Mouse (Mus musculus): ENCODE results near the gene Gm17428.
"Not testable (repeated sequence)": the region's sequence is repeated elsewhere in the genome, so short reads cannot be mapped to it uniquely, and the experiment has no call there.

The Gm17428 gene

DNA sequence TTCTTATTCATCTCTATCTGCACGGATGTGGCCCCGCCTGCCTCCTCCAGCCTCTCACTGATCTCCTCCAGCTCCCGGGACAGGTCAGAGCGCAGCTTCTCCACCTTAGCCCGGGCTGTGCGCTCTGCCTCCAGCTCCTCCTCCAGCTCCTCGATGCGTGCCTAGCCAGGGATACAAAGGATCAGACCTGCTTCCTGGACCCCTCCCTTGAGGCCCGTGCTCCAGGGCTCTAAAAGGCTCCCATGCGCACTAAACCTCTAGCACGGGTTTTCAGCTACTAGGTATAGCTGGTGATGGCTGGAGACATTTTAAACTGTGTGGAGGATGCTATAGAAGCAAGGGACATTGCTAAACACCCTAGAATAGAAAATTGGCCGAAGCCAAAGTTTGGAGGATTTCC is 26.2 kb upstream of the Gm17428 start:
- no peak for DNase-seq (ENCODE audit: extremely low read depth, low read depth, low spot score)

DNA sequence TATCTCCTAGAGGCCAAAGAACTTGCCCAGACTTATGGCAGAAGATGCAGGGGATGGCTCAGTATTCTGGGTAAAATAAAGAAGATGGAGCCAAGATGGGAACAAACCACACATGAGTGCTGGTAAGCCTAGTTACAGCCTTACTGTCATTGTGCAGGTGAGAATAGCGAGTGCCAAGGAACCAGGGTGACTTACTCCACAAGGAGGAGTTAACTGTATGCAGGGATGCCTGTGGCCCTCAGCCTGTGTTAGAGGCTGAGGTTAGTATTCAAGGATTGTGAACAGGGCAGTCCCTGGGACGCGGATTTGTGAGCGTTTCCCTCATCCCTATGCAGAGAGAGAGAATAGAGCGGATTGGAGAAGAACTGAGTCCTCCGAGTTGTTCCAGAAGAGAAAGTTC is 25.1 kb upstream of the Gm17428 start:
- no peak for DNase-seq (ENCODE audit: extremely low read depth, low read depth, low spot score)

DNA sequence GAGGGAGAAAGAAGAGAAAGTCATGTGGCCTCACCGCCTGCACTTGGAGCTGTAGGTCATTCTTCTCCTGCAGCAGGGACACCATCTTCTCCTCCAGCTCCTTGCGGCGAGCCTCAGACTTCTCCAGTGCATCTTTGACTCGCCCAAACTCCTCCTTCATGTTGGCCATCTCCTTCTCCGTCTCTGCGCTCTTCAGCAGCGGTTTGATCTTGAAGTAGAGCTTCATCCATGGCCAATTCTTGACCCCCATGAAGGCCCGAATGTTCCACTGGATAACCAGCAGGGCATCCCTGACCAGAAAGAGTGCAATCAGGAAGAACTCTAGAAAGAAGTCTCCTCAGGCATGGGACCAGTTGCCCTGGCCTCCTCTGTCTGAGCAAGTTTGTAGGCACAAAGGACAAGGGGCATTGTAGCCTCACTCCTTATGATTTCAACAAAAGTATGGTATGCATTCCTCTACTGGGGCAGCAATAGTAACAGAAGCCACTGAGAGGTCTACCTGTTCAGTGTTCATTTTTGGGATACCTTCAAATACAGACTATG is 23.0 kb upstream of the Gm17428 start:
- no peak for DNase-seq (ENCODE audit: extremely low read depth, low read depth, low spot score)

DNA sequence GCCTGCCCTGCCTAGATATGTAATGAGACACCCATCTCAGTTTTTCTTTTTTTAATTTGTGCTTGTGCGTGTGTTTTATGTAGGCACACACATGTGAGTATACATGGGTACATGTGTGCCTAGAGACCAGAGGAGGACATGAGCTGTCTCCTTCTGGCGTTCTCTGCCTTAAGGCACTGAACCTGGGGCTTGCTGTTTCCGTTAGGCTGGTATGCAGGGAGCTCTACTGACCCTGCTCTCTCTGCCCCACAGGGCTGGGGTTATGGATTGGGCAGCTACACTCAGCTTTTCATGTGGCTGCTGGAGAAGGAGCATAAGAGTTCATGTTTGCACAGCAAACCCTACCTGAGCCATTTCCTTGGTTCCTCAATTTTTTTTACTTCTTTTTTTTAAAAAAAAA is 22.3 kb upstream of the Gm17428 start:
- no peak for DNase-seq (ENCODE audit: extremely low read depth, low read depth, low spot score)

DNA sequence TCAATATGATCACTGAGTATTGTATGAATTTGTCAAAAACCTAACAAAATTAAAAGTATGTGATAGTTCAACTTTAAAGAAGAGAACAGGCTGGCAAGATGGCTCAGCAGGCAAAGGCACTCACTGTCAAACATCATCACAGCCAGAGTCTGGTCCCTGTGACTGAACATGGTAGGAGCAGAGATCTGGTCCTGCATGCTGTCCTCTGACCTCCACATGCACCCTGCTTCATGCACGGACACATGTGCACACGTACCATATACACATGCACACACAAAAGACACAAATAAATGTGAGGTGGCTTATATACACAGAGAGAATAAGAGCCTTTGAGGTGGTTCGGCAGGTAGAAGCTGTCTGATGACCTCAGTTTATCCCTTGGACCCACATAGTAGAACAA is 21.3 kb upstream of the Gm17428 start:
- DNase-seq (ENCODE audit: extremely low read depth, low read depth, low spot score) = no peak

DNA sequence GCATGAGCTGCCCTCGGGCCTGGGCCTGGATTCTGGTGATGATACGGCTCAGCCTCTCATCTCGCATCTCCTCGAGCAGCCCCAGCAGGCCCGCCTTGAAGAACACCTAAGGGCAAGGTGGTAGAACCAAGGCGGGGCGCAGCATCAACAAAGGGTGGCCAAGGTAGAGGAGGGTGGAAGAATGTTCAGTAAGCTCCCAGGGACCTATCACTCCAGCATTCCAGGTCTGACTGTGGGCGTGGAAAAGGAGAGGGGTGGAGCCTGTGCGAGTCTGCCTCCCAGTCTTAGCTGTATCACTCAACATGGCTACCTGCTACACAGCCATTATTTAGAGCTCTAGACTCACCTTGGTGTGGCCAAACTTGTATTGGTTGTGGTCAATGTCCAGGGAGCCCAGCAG is 20.2 kb upstream of the Gm17428 start:
- DNase-seq (ENCODE audit: extremely low read depth, low read depth, low spot score) = no peak

DNA sequence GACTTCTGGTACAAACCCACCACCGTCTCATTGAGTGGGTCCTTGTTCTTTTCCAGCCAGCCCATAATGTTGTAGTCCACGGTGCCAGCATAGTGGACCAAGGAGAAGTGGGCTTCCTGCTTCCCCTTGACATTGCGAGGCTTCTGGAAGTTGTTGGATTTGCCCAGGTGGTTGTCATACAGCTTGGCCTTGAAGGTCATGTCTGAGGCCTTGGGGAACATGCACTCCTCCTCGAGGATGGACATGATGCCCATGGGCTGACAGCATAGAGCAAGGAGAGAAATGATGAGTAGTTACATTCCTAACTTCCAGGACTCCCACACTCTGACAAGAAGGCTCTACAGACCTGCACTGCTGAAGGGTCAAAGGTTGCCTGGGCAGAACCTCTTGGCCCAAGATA is 18.2 kb upstream of the Gm17428 start:
- DNase-seq (ENCODE audit: extremely low read depth, low read depth, low spot score) = no peak

DNA sequence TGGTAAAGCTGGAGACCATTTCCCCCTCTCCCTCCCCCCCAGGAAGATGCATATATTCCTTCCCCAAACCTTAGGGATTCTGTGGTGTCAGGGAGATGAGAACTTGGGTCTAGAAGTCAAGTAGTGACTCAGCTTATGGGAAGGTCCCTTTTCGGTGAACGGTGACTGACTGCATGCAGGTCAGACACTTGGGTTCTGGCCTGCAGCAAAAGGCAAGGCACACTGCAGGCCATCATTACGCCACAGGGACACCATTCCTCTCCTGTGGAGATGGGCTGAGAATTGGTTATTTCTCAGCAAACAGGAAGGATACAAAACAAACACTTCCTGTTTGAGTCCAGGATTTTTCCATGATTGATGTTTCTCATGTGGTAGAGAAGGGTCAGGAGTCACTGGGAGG is 17.5 kb upstream of the Gm17428 start:
- no peak for DNase-seq (ENCODE audit: extremely low read depth, low read depth, low spot score)

DNA sequence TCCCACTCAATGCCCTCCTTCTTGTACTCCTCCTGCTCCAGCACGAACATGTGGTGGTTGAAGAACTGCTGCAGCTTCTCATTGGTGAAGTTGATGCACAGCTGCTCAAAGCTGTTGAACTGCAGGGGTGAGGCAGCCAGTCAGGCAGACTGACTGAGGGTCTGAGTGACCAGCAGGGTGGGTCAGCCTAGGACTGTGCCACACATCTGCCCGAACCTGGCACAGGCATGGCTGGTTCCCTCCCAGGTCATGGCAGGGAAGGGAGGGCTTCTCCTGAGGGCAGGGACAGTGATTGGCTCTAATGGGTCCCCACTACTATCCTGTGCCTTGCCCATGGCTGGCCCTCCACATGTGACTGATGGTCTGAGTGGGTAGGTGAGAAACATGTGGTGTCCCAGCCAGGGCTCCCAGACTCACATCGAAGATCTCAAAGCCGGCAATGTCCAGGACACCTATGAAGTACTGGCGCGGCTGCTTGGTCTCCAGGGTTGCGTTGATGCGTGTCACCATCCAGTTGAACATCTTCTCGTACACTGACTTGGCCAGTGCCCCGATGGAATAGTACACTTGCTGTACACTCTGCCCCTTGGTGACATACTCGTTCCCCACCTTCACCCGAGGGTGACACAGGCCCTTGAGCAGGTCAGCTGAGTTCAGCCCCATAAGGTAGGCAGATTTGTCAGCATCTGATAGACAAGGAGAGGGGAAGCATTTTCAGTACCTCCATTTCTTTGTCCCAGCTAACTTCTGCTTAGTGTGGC is 16.7 kb upstream of the Gm17428 start:
- not testable (repeated sequence) for DNase-seq (ENCODE audit: extremely low read depth, low read depth, low spot score)

DNA sequence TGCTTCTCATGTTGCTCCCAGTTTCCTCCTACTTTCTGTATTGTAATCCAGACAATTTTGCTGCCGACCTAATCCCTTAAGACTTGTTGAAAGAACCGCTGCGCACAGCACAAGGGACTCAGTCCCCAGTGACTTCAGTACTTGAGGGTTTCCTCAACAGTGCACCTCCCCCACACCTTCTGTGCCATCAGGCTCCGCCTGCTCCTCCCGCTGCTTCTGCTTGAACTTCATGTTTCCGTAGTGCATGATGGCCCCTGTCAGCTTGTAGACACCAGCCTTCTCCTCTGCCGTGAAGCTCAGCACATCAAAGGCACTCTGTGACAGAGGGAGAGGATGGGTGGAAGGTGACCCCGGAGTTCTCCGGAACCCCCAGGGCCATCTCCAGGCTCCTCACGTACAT is 16.0 kb upstream of the Gm17428 start:
- no peak for DNase-seq (ENCODE audit: extremely low read depth, low read depth, low spot score)

DNA sequence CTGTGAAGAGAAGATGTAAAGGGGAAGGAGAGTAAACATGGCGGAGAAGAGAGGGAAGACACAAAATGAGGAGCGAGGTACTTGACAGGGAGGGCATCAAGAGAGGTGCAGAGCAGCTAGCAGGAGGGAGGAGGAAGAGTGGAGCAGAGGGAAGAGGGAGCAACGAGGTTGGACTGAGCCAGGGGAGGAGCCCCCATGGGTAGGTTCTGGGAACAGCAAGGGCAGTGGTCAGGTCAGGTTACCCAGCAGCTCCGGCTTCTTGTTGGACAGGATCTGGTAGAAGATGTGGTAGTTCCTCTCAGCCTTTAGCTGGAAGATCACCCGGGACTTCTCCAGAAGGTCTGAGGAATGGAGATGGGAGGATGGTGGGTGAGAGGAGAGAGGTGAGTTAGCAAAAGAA is 15.2 kb upstream of the Gm17428 start:
- DNase-seq (ENCODE audit: extremely low read depth, low read depth, low spot score) = no peak

DNA sequence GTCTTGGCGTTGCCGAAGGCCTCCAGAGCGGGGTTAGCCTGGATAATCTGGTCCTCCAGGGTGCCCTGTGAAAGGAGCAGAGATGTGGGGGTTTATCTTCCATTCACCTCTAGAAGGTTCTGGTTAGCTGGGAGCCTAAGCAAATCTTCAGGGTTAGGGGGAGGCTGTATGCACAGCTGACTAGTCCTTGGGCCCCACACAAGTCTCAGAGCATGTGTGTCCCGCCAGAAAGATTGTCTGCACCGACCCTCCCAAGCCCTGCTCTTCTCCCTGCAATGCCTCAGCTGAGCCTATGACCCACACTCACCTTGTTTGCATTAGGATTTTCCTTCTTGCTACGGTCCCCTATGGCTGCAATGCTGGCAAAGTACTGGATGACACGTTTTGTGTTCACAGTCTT is 14.0 kb upstream of the Gm17428 start:
- no peak for DNase-seq (ENCODE audit: extremely low read depth, low read depth, low spot score)

DNA sequence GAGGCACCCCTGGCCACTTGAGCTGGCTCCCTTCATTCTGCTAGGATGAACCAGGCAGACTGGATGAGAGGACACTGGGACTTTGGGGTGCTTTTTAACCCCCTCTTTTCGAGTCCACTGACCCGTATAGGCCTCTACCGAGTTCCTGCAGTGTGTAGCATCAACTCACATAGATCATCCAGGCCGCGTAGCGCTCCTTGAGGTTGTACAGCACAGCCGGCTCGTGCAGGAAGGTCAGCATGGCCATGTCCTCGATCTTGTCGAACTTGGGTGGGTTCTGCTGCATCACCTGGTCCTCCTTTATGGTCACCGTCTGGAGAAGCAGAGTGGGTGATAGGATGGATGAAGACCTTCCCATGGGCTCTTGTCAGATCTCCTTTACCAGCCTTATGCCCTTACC is 13.0 kb upstream of the Gm17428 start:
- DNase-seq (ENCODE audit: extremely low read depth, low read depth, low spot score) = no peak

DNA sequence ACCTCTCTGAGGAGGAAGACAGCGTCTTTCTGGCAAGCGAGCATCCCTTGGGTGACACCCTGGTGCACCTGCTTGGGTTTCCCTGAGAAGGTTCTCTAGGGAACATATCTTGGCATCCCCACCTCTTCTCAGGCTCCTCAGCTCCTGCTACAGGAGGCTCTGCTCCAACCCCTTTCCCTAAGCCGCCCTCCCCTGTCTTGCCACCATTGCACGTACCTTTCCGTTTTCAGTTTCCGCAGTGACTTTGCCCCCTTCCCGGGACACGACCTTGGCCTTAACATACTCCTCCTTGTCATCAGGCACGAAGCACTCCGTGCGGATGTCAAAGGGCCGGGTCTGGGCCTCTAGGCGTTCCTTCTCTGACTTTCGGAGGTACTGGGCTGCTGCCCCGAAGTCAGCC is 11.7 kb upstream of the Gm17428 start:
- DNase-seq (ENCODE audit: extremely low read depth, low read depth, low spot score) = no peak

DNA sequence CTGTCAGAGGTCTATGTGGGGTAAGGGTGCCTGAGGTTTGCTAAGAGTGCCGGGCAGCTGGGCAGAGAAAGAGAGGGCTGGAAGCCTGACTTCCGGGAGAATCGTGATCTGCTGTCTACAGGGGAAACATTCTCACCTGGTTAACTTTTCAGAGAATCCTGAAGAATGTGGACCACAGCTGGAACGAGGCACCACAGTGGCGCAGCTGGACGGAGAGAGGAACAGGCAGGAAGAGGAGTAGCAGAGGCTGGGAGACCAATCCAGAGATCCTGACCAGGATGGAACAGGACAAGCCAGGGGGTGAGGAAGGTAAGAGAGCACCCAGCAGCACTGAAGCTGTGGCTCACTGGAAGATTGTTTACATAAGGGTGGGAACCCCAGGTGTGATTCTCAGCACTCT is 11.1 kb upstream of the Gm17428 start:
- no peak for DNase-seq (ENCODE audit: extremely low read depth, low read depth, low spot score)

DNA sequence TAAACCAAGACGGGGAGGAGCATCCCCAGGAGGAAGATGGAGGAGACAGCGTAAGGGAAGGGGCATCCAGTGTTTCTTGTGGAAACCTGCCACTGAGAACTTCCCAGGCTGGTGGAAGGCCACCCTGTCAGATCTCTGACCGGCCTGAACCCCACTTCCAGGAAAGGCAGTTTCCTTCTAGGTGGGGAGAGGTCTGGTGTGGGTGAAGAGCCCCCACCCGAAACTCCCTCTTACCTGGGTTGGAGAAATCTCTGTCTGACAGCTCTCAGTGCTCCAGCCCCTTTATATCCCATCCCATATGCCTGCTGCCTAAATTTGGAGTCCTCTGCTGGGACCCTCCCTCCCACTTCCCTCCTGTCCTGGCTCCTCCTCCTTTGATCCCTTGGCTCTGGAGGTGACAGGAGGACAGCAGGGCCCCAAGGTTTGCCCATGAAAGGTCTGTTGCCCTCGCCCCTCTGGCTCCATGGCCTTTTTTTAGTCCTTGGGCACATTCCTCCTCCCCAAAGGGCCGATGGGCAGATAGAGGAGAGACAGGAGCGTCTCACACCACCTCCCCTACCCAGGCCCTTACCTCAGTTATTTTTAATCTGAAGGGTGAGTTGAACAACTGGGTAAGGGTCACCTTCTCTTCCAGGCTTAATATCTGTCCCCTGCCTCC is 10.3 kb upstream of the Gm17428 start, which contains the start of gene Myh6:
Myh6 (minus strand) TSS at position 608 of the 658 bp plus-strand sequence.
- no peak for DNase-seq (ENCODE audit: extremely low read depth, low read depth, low spot score)

DNA sequence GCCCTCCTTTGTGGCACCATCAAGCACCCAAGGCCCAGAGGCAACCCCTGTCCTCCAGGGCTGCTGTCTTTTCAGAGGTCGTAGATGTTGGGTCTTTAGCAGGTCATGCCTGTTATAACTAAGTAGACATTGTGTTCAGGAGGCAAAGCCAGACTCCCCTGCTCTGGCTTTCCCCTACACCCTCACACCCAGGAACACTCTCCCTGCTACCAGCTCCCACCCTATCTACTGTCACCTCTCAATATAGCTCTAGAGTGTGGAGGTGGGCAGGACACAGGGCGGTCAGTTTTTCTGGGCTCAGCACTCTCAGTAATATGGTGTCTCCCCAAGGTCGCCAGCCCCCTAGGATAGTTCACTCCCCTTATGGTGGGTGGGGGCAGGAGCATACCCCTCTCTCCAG is 8.9 kb upstream of the Gm17428 start:
- DNase-seq (ENCODE audit: extremely low read depth, low read depth, low spot score) = no peak

DNA sequence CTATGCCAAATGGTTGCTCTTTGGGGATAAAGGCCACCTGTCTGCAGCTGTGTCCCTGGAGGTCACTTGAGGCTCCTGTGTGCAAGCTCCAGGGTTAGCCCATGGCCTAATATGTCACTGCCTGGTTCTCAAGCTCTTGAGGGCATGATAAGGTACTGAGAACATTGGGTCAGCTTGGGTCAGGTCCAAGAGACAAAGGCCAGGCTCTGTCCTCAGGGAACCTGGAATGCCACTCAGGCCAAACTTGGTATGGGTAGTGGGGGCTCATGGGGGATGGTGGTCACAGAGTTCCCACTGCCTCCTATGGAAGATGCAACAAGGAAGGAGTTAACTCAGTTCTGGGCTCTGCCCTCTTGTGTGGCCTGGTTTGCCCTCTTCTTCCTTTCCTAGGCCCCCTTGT is 8.4 kb upstream of the Gm17428 start:
- DNase-seq (ENCODE audit: extremely low read depth, low read depth, low spot score) = no peak

DNA sequence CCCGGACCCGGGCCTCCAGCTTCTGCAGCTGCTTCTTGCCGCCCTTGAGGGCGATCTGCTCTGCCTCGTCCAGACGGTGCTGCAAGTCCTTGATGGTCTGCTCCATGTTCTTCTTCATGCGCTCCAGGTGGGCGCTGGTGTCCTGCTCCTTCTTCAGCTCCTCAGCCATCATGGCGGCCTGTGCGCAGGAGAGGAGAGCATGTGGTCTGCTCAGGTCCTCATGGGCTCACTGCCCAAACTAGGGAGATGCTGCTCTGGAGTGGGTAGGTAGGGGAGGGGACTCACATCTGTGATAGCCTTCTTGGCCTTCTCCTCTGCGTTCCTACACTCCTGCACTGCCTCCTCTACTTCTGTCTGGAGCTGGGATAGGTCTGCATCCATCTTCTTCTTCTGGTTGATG is 3.9 kb upstream of the Gm17428 start:
- DNase-seq (ENCODE audit: extremely low read depth, low read depth, low spot score) = not testable (repeated sequence)

DNA sequence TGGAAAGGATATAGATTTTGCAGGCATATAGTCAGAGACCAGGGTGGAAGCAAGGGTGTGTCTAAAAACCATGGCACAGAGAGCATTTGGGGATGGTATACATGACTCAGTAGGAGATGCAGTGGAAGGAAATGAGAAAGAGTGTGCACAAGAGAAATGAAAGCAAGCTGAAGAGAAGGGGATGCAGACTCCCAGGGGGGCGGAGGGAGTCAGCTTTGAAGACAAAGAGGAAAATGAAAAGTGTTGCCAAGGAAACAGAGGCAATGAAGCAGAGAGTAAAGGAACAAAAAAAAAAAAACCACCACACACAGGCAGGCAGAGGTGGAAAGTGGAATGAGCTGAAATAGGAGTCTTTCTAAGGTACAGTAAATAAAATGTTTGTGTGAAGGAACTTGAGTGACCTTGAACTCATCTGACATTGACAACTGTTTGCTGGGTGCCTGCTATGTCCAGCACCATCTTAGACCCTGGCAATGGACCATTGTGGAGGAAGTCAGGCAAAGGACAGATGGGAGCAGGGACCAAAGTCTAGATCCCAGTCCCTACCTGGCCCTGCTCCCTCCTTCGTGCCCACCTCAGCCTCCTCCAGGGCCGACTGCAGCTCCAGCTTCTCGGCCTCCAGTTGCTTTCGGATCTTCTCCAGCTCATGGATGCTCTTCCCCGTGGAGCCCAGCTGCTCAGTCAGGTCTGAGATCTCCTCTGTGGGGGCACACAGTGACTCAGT is 2.5 kb upstream of the Gm17428 start:
- no peak for DNase-seq (ENCODE audit: extremely low read depth, low read depth, low spot score)

DNA sequence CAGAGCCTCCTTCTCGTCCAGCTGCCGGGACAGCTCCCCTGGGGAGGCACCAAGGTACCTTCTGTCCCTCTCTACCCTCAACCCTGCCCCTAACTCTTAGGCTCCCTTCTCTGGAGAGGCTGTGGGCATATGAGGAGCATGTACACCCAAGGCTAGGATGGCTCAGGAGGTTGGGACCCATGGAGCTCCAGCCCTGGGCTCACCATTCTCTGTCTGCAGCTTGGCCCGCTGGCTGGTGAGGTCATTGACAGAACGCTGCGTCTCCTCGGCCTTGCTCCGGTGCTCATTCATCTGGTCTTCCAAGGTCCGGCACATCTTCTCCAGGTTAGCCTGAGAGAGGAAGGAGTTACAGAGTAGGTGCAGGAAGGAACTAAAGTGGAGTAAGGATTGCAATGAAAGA is 1.9 kb downstream of the Gm17428 start:
- DNase-seq (ENCODE audit: extremely low read depth, low read depth, low spot score) = no peak

DNA sequence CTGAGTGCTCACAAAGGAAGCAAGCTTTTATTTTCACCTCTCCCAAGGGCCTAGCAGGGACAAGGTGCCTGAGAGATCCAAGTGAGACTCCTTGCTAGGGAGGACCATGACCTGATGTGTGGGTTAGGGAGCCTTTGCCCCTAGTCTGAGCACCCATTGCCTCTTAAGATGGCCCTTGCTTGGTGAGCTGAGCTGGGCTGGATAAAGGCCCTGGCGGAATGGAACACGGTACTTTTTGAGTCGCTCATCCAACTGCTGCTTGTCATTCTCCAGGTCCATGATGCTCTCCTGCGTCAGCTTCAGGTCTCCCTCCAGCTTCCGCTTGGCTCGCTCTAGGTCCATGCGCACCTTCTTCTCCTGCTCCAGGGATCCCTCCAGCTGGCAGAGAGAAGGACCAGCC is 5.2 kb downstream of the Gm17428 start:
- DNase-seq (ENCODE audit: extremely low read depth, low read depth, low spot score) = no peak
